Mouse (Mus musculus) ES-Bruce4 (cell line): ENCODE data around the gene Spef2. TPM values are rescaled to one million over a fixed set of nuclear protein-coding genes. Genes with fewer than 3 reads are reported as not detected.

ENCODE experiments used
- H3K27ac ChIP-seq: 2 replicates; pipeline ENCODE4 v1.5.1; 2012; ENCODE audit warnings: low read length, inconsistent platforms; ENCODE audit not compliant: insufficient read depth
- H3K27me3 ChIP-seq: 2 replicates; pipeline ENCODE4 v1.6.1; 2012; ENCODE audit warnings: mild to moderate bottlenecking, low read length, inconsistent platforms; ENCODE audit not compliant: control insufficient read depth, poor library complexity, insufficient read depth, severe bottlenecking
- H3K36me3 ChIP-seq: 2 replicates; pipeline ENCODE4 v1.6.1; 2012; ENCODE audit warnings: inconsistent platforms, mild to moderate bottlenecking, low read length, moderate library complexity; ENCODE audit not compliant: control insufficient read depth, poor library complexity, insufficient read depth, severe bottlenecking
- H3K4me1 ChIP-seq: one replicate; pipeline ENCODE4 v1.8.1; 2011; ENCODE audit warnings: low read length; ENCODE audit not compliant: control insufficient read depth, insufficient read depth
- H3K4me3 ChIP-seq: 2 replicates; pipeline ENCODE4 v1.5.1; 2011; ENCODE audit warnings: low read depth, mild to moderate bottlenecking, low read length
- H3K9ac ChIP-seq: 2 replicates; pipeline ENCODE4 v1.6.1; 2012; ENCODE audit warnings: low read depth, mild to moderate bottlenecking, inconsistent platforms; ENCODE audit not compliant: poor library complexity, severe bottlenecking
- H3K9me3 ChIP-seq: replicated peaks from 2 replicates; pipeline ENCODE4 v1.6.1; 2012; ENCODE audit warnings: mild to moderate bottlenecking, low read length, inconsistent platforms; ENCODE audit not compliant: control insufficient read depth, poor library complexity, insufficient read depth, severe bottlenecking
- CTCF ChIP-seq: IDR thresholded peaks from one replicate; pipeline ENCODE4 v1.8.1; 2011; ENCODE audit warnings: low read depth, low read length
- EP300 ChIP-seq: IDR thresholded peaks from 2 replicates; pipeline ENCODE4 v1.6.1; 2011; ENCODE audit warnings: low read depth, low read length; ENCODE audit not compliant: insufficient read depth
- POLR2A ChIP-seq: IDR thresholded peaks from one replicate; pipeline ENCODE4 v1.8.1; 2011; ENCODE audit warnings: low read length; ENCODE audit not compliant: insufficient read depth
- polyA plus RNA-seq: library from polyadenylated mRNA; stranded (reverse); fragments of >200 nt; gene quantifications from 2 replicates; pipeline ENCODE4 v1.2.4, GENCODE M21; 2011; ENCODE audit warnings: low read depth; ENCODE audit not compliant: missing spikeins, insufficient read depth, insufficient read length

The Spef2 gene
- polyA plus RNA-seq, 1 experiment: 0.16 TPM

DNA sequence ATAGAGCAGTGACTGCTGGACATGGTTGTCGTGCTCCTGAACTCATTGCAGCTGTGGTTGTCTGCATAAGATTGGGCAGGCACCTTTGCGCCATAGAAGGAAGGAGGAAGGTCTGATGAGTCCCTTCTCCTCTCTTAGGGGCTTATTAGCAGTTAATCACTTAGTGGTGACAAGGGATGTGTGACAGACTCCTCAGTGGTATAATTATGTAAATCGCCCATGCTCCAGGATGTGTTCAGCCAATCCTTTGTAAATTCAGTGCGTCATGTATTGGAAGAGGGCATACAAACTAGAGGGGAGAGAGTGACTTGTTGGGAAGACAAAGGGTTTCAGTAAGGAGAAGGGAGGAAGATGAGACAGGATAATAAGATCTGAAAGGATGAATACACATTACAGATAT, 158.7 kb downstream of the Spef2 start:
- H3K36me3 ChIP-seq: no peaks in the 10 kb centered on the region
- no peaks in the 10 kb centered on the region for H3K4me1 ChIP-seq
- H3K4me3 ChIP-seq: no peak overlapping the region
- no peak overlapping the region for H3K27ac ChIP-seq
- no peaks in the 10 kb centered on the region for H3K9me3 ChIP-seq
- TF ChIP-seq POLR2A (no peak), CTCF (no peak), EP300 (no peak)
- H3K9ac ChIP-seq: no peak overlapping the region
- no peaks in the 10 kb centered on the region; the same call in 1 of the 2 replicates for H3K27me3 ChIP-seq

DNA sequence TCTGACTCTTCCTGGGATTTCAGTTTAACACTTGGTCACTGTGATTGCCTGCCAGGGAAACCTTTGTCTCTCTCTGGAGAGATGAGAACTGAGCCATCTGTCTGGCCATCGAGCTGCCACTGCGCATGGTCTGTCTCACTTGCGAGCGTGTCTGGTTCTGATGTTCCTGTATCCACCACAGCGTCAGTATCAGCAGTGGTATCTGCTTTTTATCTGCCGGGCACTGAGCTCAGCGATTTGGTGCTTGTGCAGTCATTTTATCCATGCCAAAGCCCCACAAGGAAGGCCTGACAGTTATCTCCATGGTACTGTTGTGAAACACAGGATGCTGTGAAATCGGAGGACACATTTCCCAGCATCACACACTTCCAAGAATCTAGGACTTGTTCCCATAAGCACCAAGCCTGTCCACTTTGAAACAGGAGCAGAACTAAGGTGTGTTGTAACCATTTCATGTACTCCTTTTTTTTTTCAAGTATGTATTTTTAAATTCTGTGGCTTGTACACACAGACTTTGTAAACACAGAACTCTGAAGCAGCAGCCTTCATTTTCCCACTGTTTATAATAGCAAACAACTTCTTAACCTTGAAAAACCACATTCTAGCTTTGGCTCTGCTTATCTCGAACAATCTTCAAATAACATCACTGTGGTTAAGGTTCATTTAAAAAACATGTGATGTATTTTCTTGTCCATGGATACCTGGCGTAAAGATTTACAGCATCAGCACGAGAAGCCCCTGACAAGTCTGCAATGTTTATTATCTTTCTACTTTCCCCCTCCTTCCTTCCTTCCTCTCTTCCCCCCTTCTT, 168.0 kb downstream of the Spef2 start:
- no peaks in the 10 kb centered on the region for H3K9me3 ChIP-seq

GRCm38 (mm10) chr15:9577303-9577702, 171.4 kb downstream of the Spef2 start:
- no peak overlapping the region for H3K4me3 ChIP-seq

More for the DNA sequence above, 168.0 kb downstream of the Spef2 start:
- H3K4me3 ChIP-seq: no peak overlapping the region
- TF ChIP-seq CTCF: no peak
- TF ChIP-seq EP300: no peak
- no peak for TF ChIP-seq POLR2A
- no peaks in the 10 kb centered on the region for H3K27me3 ChIP-seq
- H3K4me1 ChIP-seq: no peaks in the 10 kb centered on the region
- no peak overlapping the region for H3K27ac ChIP-seq
- no peaks in the 10 kb centered on the region for H3K36me3 ChIP-seq
- no peak overlapping the region for H3K9ac ChIP-seq

DNA sequence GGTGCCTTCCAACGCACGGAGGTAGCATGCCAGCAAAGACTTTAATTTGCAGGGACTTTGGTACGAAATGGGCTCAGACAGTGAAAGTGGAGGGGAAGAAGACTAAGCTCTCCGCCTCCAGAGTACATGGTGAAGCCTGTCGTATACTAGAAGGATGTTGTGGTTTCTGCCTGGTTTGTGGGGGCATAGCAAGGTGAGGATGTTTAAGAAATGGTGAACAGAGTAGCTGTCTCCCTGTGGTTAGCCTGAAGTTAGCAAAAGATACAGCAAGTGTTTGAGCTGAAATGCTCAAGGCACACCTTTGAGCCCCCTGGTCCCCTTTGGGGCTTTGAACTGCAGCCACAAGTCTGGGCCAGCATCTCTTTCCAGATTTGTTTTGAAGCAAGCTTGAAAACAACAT, 173.9 kb downstream of the Spef2 start:
- Histone ChIP-seq H3K27me3 (no peaks in the 10 kb centered on the region), H3K9ac (no peak overlapping the region), H3K27ac (no peak overlapping the region), H3K4me1 (no peaks in the 10 kb centered on the region), H3K4me3 (no peak overlapping the region), H3K9me3 (no peaks in the 10 kb centered on the region), H3K36me3 (no peaks in the 10 kb centered on the region)
- TF ChIP-seq EP300: no peak
- no peak for TF ChIP-seq CTCF
- TF ChIP-seq POLR2A: no peak

More at GRCm38 (mm10) chr15:9577303-9577702, 171.4 kb downstream of the Spef2 start:
- H3K4me1 ChIP-seq: no peaks in the 10 kb centered on the region
- no peaks in the 10 kb centered on the region for H3K9me3 ChIP-seq
- no peaks in the 10 kb centered on the region for H3K36me3 ChIP-seq
- no peak for TF ChIP-seq CTCF
- no peak for TF ChIP-seq EP300
- TF ChIP-seq POLR2A: no peak
- H3K9ac ChIP-seq: no peak overlapping the region
- H3K27me3 ChIP-seq: no peaks in the 10 kb centered on the region
- H3K27ac ChIP-seq: no peak overlapping the region

DNA sequence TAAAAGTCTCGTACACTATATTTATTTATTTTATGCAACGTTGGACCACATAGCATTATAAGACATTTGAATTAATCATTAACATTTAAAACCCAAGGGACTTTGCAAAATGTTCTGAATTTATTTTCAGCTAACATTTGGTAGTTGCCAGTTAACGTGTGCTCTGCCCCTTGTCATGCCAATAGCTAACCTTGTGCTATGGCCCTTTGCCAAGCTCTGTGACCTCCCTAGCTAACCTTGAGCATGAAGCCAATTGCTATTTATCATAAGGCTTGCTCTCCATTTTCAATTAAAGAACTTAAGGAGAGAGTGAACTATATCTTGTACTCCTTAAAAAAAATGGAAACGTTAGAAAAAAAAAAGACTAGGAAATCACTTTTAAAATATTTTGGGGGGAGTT, 175.3 kb downstream of the Spef2 start:
- no peak overlapping the region for H3K4me3 ChIP-seq
- no peaks in the 10 kb centered on the region for H3K36me3 ChIP-seq
- TF ChIP-seq POLR2A (no peak), EP300 (no peak), CTCF (no peak)
- no peak overlapping the region for H3K27ac ChIP-seq
- no peaks in the 10 kb centered on the region for H3K9me3 ChIP-seq
- no peaks in the 10 kb centered on the region for H3K27me3 ChIP-seq
- H3K9ac ChIP-seq: no peak overlapping the region
- no peaks in the 10 kb centered on the region for H3K4me1 ChIP-seq

GRCm38 (mm10) chr15:9572664-9573063, 176.0 kb downstream of the Spef2 start:
- Histone ChIP-seq H3K9ac (no peak overlapping the region), H3K4me1 (no peaks in the 10 kb centered on the region)

More at GRCm38 (mm10) chr15:9572664-9573063, 176.0 kb downstream of the Spef2 start:
- H3K4me3 ChIP-seq: no peak overlapping the region
- no peak overlapping the region for H3K27ac ChIP-seq
- no peaks in the 10 kb centered on the region for H3K36me3 ChIP-seq
- TF ChIP-seq POLR2A: no peak
- no peak for TF ChIP-seq EP300
- no peaks in the 10 kb centered on the region for H3K27me3 ChIP-seq
- H3K9me3 ChIP-seq: no peaks in the 10 kb centered on the region
